Mouse (Mus musculus): ENCODE measurements around the gene Six1. TPM values are rescaled to one million over a fixed set of nuclear protein-coding genes. Genes with fewer than 3 reads are reported as not detected.
"Not testable (repeated sequence)": the region's sequence is repeated elsewhere in the genome, so short reads cannot be mapped to it uniquely, and the experiment has no call there.

Six1 gene
- polyA plus RNA-seq (2015; fragmentation: Nextera tagmentation; extraction: Ambion mirVana), result 1.9 and 2.3 TPM in 2 replicates

GRCm38 (mm10) chr12:73053668-73054241 is at the start of gene Six1:
Gene Six1, minus strand, starts transcription at chr12:73053887.
- H3K9me3 ChIP-seq (replicated peaks), result no peaks in the 10 kb centered on the region
- no peaks in the 10 kb centered on the region for H3K36me3 ChIP-seq
- ATAC-seq (replicated peaks; ENCODE audit: low FRiP score), result peak; percentile 93
- H3K9ac ChIP-seq, result peak within 1 kb of the TSS; percentile 49
- H3K4me1 ChIP-seq, result peaks cover 30% of the 10 kb centered on the region
- no peak within 1 kb of the TSS for H3K27ac ChIP-seq
- peak within 1 kb of the TSS; percentile 61 for H3K4me3 ChIP-seq (replicated peaks)
- WGBS, result under 1% methylated on average over 41 of the region's 42 CpGs
- peak within 1 kb of the TSS; percentile 95 for H3K4me2 ChIP-seq
- H3K27me3 ChIP-seq, result peaks cover 92% of the 10 kb centered on the region

GRCm38 (mm10) chr12:73098593-73098992 is 44.9 kb upstream of the Six1 start:
- ATAC-seq (replicated peaks; ENCODE audit: low FRiP score), result no peak
- no peak overlapping the region for H3K27ac ChIP-seq
- H3K4me2 ChIP-seq, result no peak overlapping the region
- no peak overlapping the region for H3K4me3 ChIP-seq (replicated peaks)
- H3K9me3 ChIP-seq (replicated peaks), result no peaks in the 10 kb centered on the region
- no peaks in the 10 kb centered on the region for H3K27me3 ChIP-seq
- H3K9ac ChIP-seq, result no peak overlapping the region
- H3K4me1 ChIP-seq, result no peaks in the 10 kb centered on the region
- 83% methylated on average over 4 of the region's 4 CpGs for WGBS
- H3K36me3 ChIP-seq, result peaks cover 28% of the 10 kb centered on the region

GRCm38 (mm10) chr12:73096177-73096576 is 42.5 kb upstream of the Six1 start:
- H3K4me1 ChIP-seq; ATAC-seq (replicated peaks; ENCODE audit: low FRiP score); H3K27me3 ChIP-seq; H3K4me3 ChIP-seq (replicated peaks); H3K27ac ChIP-seq; H3K4me2 ChIP-seq; H3K36me3 ChIP-seq; H3K9me3 ChIP-seq (replicated peaks); H3K9ac ChIP-seq: not testable (repeated sequence)
- WGBS, result 92% methylated on average over 5 of the region's 5 CpGs

GRCm38 (mm10) chr12:73094605-73095004 is 40.9 kb upstream of the Six1 start:
- Histone ChIP-seq H3K4me2 (no peak overlapping the region), H3K27me3 (no peaks in the 10 kb centered on the region), H3K4me3 (replicated peaks) (no peak overlapping the region), H3K36me3 (no peaks in the 10 kb centered on the region), H3K9me3 (replicated peaks) (no peaks in the 10 kb centered on the region), H3K27ac (no peak overlapping the region), H3K4me1 (no peaks in the 10 kb centered on the region), H3K9ac (no peak overlapping the region)
- 32% methylated on average over 2 of the region's 2 CpGs for WGBS
- peak; percentile 58; the same call in 1 of the 2 replicates for ATAC-seq (replicated peaks; ENCODE audit: low FRiP score)

- ATAC-seq (replicated peaks; ENCODE audit: low FRiP score), result no peak
Observed at GRCm38 (mm10) chr12:73094189-73094588, 40.5 kb upstream of the Six1 start.

GRCm38 (mm10) chr12:73090672-73091335 is 37.1 kb upstream of the Six1 start:
- no peaks in the 10 kb centered on the region for H3K36me3 ChIP-seq
- H3K27me3 ChIP-seq, result no peaks in the 10 kb centered on the region
- ATAC-seq (replicated peaks; ENCODE audit: low FRiP score), result no peak
- 68% methylated on average over 7 of the region's 7 CpGs for WGBS
- no peak overlapping the region for H3K4me2 ChIP-seq
- no peaks in the 10 kb centered on the region for H3K9me3 ChIP-seq (replicated peaks)
- H3K27ac ChIP-seq, result 0 out of 2 replicates have a peak overlapping the region, but pooled peaks have one; percentile 14
- no peak overlapping the region for H3K9ac ChIP-seq
- no peaks in the 10 kb centered on the region for H3K4me1 ChIP-seq
- no peak overlapping the region for H3K4me3 ChIP-seq (replicated peaks)

More at GRCm38 (mm10) chr12:73094189-73094588, 40.5 kb upstream of the Six1 start:
- Histone ChIP-seq H3K4me2 (no peak overlapping the region), H3K27ac (no peak overlapping the region), H3K4me3 (replicated peaks) (no peak overlapping the region), H3K4me1 (no peaks in the 10 kb centered on the region), H3K9me3 (replicated peaks) (no peaks in the 10 kb centered on the region), H3K36me3 (no peaks in the 10 kb centered on the region), H3K27me3 (no peaks in the 10 kb centered on the region), H3K9ac (no peak overlapping the region)
- 71% methylated on average over 2 of the region's 2 CpGs for WGBS

- H3K4me2 ChIP-seq, result no peak overlapping the region
- no peak overlapping the region for H3K4me3 ChIP-seq (replicated peaks)
- no peak overlapping the region for H3K9ac ChIP-seq
- no peaks in the 10 kb centered on the region for H3K36me3 ChIP-seq
- no peak overlapping the region for H3K27ac ChIP-seq
- no peaks in the 10 kb centered on the region for H3K27me3 ChIP-seq
- no peaks in the 10 kb centered on the region for H3K4me1 ChIP-seq
- no peak for ATAC-seq (replicated peaks; ENCODE audit: low FRiP score)
- no peaks in the 10 kb centered on the region for H3K9me3 ChIP-seq (replicated peaks)
- 71% methylated on average over 5 of the region's 5 CpGs for WGBS
Observed at GRCm38 (mm10) chr12:73088911-73089310, 35.2 kb upstream of the Six1 start.

- WGBS, result 76% methylated on average over 5 of the region's 5 CpGs
- no peak overlapping the region for H3K4me2 ChIP-seq
- H3K27me3 ChIP-seq, result no peaks in the 10 kb centered on the region
- no peaks in the 10 kb centered on the region for H3K4me1 ChIP-seq
- ATAC-seq (replicated peaks; ENCODE audit: low FRiP score), result no peak
- no peaks in the 10 kb centered on the region for H3K36me3 ChIP-seq
- no peak overlapping the region for H3K4me3 ChIP-seq (replicated peaks)
- H3K27ac ChIP-seq, result no peak overlapping the region
- no peak overlapping the region for H3K9ac ChIP-seq
- no peaks in the 10 kb centered on the region for H3K9me3 ChIP-seq (replicated peaks)
Observed at GRCm38 (mm10) chr12:73088500-73088899, 34.8 kb upstream of the Six1 start.

- Histone ChIP-seq H3K4me2 (no peak overlapping the region), H3K9ac (no peak overlapping the region), H3K4me3 (replicated peaks) (no peak overlapping the region), H3K27ac (no peak overlapping the region), H3K9me3 (replicated peaks) (no peaks in the 10 kb centered on the region), H3K4me1 (no peaks in the 10 kb centered on the region), H3K27me3 (no peaks in the 10 kb centered on the region), H3K36me3 (no peaks in the 10 kb centered on the region)
- ATAC-seq (replicated peaks; ENCODE audit: low FRiP score), result no peak
- WGBS, result 85% methylated on average over 7 of the region's 7 CpGs
Observed at GRCm38 (mm10) chr12:73087086-73087485, 33.4 kb upstream of the Six1 start.

GRCm38 (mm10) chr12:73085739-73086630 is 32.3 kb upstream of the Six1 start:
- WGBS, result 29% methylated on average over 11 of the region's 11 CpGs
- Histone ChIP-seq H3K4me1 (no peaks in the 10 kb centered on the region), H3K9me3 (replicated peaks) (no peaks in the 10 kb centered on the region), H3K27ac (no peak overlapping the region), H3K4me2 (no peak overlapping the region), H3K9ac (no peak overlapping the region), H3K36me3 (no peaks in the 10 kb centered on the region), H3K27me3 (no peaks in the 10 kb centered on the region), H3K4me3 (replicated peaks) (no peak overlapping the region)
- ATAC-seq (replicated peaks; ENCODE audit: low FRiP score), result no peak

- Histone ChIP-seq H3K9me3 (replicated peaks) (no peaks in the 10 kb centered on the region), H3K27me3 (no peaks in the 10 kb centered on the region), H3K27ac (no peak overlapping the region), H3K9ac (no peak overlapping the region), H3K4me2 (no peak overlapping the region), H3K4me3 (replicated peaks) (no peak overlapping the region), H3K36me3 (no peaks in the 10 kb centered on the region), H3K4me1 (no peaks in the 10 kb centered on the region)
- ATAC-seq (replicated peaks; ENCODE audit: low FRiP score), result no peak
- 85% methylated on average over 4 of the region's 4 CpGs for WGBS
Observed at GRCm38 (mm10) chr12:73083773-73084172, 30.1 kb upstream of the Six1 start.

- H3K36me3 ChIP-seq; H3K4me2 ChIP-seq; H3K9ac ChIP-seq; H3K4me3 ChIP-seq (replicated peaks); H3K4me1 ChIP-seq; H3K27me3 ChIP-seq; H3K27ac ChIP-seq; ATAC-seq (replicated peaks; ENCODE audit: low FRiP score); H3K9me3 ChIP-seq (replicated peaks): not testable (repeated sequence)
- 89% methylated on average over 4 of the region's 4 CpGs for WGBS
Observed at GRCm38 (mm10) chr12:73081828-73082227, 28.1 kb upstream of the Six1 start.
